Mouse (Mus musculus): ENCODE results near the gene Mad1l1. TPM values are rescaled to one million over a fixed set of nuclear protein-coding genes. Genes with fewer than 3 reads are reported as not detected.
A peak's percentile ranks its signal among the peaks of the same experiment; 100 is the strongest.

The Mad1l1 gene
- polyA plus RNA-seq, 1 experiment = 29.9 TPM

- TF ChIP-seq POLR2A (IDR thresholded peaks at IDR 0.05; ENCODE audit: borderline replicate concordance, extremely low read depth, insufficient read depth, insufficient read length, poor library complexity, severe bottlenecking) (no peak), CTCF (IDR thresholded peaks at IDR 0.05; ENCODE audit: borderline replicate concordance, extremely low read depth, insufficient read depth, insufficient read length) (no peak)
- no peak for DNase-seq (ENCODE audit: low read depth)
Observed at GRCm38 (mm10) chr5:140123640-140124366, 197.5 kb downstream of the Mad1l1 start.

- no peak for DNase-seq (ENCODE audit: low read depth)
- TF ChIP-seq POLR2A (IDR thresholded peaks at IDR 0.05; ENCODE audit: borderline replicate concordance, extremely low read depth, insufficient read depth, insufficient read length, poor library complexity, severe bottlenecking) = no peak
- TF ChIP-seq CTCF (IDR thresholded peaks at IDR 0.05; ENCODE audit: borderline replicate concordance, extremely low read depth, insufficient read depth, insufficient read length) = no peak
Observed at GRCm38 (mm10) chr5:140123194-140123593, 198.2 kb downstream of the Mad1l1 start.

DNA sequence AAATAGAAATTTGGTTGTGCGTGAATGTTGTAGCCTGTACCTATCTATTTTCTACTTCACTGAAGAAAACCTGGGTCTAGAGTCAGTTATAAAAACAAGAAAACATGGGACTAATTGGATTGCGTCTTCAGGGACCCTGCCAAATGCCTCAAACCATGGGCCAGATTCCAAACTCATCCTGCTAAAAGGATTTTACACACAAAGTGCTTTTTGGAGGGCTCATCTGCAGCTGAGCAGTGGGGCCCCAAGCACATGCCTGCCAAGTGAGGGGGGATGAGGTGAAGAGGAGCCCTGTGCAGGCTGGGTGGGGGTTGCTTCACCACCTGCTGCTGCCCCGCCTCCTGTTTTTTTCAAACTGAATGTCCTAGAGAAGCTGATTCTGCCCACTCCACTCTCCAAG lies 199.4 kb downstream of the Mad1l1 start:
- TF ChIP-seq POLR2A (IDR thresholded peaks at IDR 0.05; ENCODE audit: borderline replicate concordance, extremely low read depth, insufficient read depth, insufficient read length, poor library complexity, severe bottlenecking) (no peak), CTCF (IDR thresholded peaks at IDR 0.05; ENCODE audit: borderline replicate concordance, extremely low read depth, insufficient read depth, insufficient read length) (no peak)
- DNase-seq (ENCODE audit: low read depth) = peak; percentile 92

GRCm38 (mm10) chr5:140118921-140119320 lies 202.4 kb downstream of the Mad1l1 start:
- no peak for TF ChIP-seq CTCF (IDR thresholded peaks at IDR 0.05; ENCODE audit: borderline replicate concordance, extremely low read depth, insufficient read depth, insufficient read length)
- TF ChIP-seq POLR2A (IDR thresholded peaks at IDR 0.05; ENCODE audit: borderline replicate concordance, extremely low read depth, insufficient read depth, insufficient read length, poor library complexity, severe bottlenecking) = no peak
- DNase-seq (ENCODE audit: low read depth) = peak; percentile 73

DNA sequence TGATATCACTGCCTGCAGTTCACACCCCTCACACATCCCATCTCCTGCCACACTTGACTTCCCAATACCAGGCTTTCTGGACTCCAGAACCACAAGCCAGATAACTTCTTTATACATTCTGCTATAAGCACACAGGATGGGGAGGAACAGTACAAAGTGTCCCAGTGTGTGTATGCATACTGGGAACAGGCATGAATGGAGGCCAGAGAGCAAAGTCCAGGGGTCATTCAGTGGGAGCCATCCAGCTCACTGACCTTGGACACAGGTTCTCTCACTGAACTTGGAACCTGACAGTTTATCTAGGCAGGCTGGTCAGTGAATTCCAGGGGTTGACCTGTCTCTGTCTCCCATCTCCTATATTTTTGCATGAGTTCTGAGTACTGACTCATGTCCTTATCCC lies 203.4 kb downstream of the Mad1l1 start:
- TF ChIP-seq POLR2A (IDR thresholded peaks at IDR 0.05; ENCODE audit: borderline replicate concordance, extremely low read depth, insufficient read depth, insufficient read length, poor library complexity, severe bottlenecking) (no peak), CTCF (IDR thresholded peaks at IDR 0.05; ENCODE audit: borderline replicate concordance, extremely low read depth, insufficient read depth, insufficient read length) (no peak)
- no peak for DNase-seq (ENCODE audit: low read depth)

- peak; percentile 86 for DNase-seq (ENCODE audit: low read depth)
- TF ChIP-seq CTCF (IDR thresholded peaks at IDR 0.05; ENCODE audit: borderline replicate concordance, extremely low read depth, insufficient read depth, insufficient read length) (no peak), POLR2A (IDR thresholded peaks at IDR 0.05; ENCODE audit: borderline replicate concordance, extremely low read depth, insufficient read depth, insufficient read length, poor library complexity, severe bottlenecking) (no peak)
Observed at GRCm38 (mm10) chr5:140115434-140116271, 205.7 kb downstream of the Mad1l1 start.

DNA sequence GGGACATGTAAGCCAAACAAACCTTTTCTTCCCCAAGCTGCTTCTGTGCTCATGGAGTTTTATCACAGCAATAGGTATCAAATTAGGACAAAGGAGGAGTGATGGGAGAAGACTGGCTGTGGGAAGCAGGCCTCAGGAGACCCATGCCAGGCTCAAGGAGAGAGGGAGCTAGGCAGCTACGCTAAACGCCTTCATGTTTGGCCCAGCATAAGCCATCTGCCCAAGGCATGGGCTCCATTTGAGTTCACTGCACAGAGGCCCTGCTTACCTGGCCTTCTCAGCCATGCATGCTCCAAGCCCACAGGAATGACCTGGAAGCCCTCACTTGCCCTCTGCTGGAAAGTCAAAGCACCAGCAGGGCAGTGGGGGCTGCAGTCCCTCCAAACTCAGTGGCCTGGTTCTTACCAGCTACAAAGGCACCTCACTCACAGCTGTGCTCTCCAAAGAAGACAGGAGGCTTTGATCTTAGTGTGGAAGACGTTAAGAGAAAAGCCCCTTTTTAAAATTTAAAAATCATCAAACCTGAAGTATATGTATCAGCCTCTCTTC lies 206.8 kb downstream of the Mad1l1 start:
- DNase-seq (ENCODE audit: low read depth) = no peak
- peak; percentile 16; the same call in 1 of the 2 replicates for TF ChIP-seq CTCF (IDR thresholded peaks at IDR 0.05; ENCODE audit: borderline replicate concordance, extremely low read depth, insufficient read depth, insufficient read length)
- TF ChIP-seq POLR2A (IDR thresholded peaks at IDR 0.05; ENCODE audit: borderline replicate concordance, extremely low read depth, insufficient read depth, insufficient read length, poor library complexity, severe bottlenecking) = no peak

DNA sequence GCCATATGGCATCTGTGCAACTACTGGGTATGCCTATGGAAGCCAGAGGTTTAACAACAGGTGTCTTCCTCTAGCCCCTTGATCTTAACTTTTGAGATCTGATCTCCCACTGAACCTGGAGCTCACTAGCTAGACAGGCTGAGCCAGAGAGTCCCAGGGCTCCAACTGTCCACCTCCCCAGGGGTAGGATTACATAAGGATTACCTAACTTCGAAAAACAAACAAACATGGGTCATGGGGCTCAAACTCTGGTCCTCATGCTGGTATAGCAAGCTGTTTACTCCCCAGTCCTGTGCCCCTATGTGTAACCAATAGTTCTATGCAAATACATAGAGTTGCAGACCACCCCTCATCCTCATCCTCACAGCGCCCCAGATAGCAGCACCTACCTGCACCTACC lies 208.1 kb downstream of the Mad1l1 start:
- TF ChIP-seq POLR2A (IDR thresholded peaks at IDR 0.05; ENCODE audit: borderline replicate concordance, extremely low read depth, insufficient read depth, insufficient read length, poor library complexity, severe bottlenecking) = no peak
- TF ChIP-seq CTCF (IDR thresholded peaks at IDR 0.05; ENCODE audit: borderline replicate concordance, extremely low read depth, insufficient read depth, insufficient read length) = no peak
- no peak for DNase-seq (ENCODE audit: low read depth)

DNA sequence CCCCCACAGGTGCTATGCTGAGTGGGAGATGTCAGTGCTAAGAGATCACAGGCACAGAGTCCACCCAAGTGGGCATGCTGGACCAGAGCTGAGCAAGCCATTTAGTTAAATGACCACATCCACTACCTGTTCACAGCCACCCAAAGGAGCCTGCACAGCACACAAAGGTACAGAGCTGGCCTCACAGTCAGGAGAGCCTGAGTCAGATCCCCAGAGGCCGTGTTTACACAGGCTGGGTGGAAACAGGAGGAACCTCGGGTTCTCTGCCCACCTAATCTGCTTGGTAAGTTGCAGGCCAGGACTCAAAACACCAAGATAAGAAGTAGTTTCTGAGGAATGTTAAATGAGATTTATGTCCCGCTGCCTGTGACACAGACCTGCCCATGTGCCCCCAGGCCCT lies 211.3 kb downstream of the Mad1l1 start:
- TF ChIP-seq POLR2A (IDR thresholded peaks at IDR 0.05; ENCODE audit: borderline replicate concordance, extremely low read depth, insufficient read depth, insufficient read length, poor library complexity, severe bottlenecking) (no peak), CTCF (IDR thresholded peaks at IDR 0.05; ENCODE audit: borderline replicate concordance, extremely low read depth, insufficient read depth, insufficient read length) (no peak)
- DNase-seq (ENCODE audit: low read depth) = no peak

DNA sequence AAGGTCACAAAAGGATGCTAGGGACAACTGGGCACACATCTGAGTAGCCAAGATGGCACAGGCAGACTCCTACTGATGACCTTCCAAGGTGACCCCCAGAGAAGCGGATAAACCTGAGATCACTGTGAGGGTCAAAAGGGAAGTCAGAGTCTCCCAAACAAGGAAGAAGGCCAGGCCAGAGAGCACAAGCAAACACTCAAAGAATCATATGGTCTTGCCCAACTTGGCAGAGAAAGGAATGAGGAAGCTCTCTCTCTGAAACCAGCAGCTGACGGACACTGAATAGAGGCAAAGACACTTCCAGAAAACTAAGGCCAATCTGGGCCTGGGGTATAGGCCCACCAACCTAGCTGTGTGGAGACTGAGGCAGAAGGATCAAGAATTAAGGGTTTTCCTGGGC lies 213.4 kb downstream of the Mad1l1 start:
- no peak for DNase-seq (ENCODE audit: low read depth)
- TF ChIP-seq POLR2A (IDR thresholded peaks at IDR 0.05; ENCODE audit: borderline replicate concordance, extremely low read depth, insufficient read depth, insufficient read length, poor library complexity, severe bottlenecking) (no peak), CTCF (IDR thresholded peaks at IDR 0.05; ENCODE audit: borderline replicate concordance, extremely low read depth, insufficient read depth, insufficient read length) (no peak)

- DNase-seq (ENCODE audit: low read depth) = no peak
- TF ChIP-seq CTCF (IDR thresholded peaks at IDR 0.05; ENCODE audit: borderline replicate concordance, extremely low read depth, insufficient read depth, insufficient read length) (no peak), POLR2A (IDR thresholded peaks at IDR 0.05; ENCODE audit: borderline replicate concordance, extremely low read depth, insufficient read depth, insufficient read length, poor library complexity, severe bottlenecking) (no peak)
Observed at GRCm38 (mm10) chr5:140106051-140106450, 215.3 kb downstream of the Mad1l1 start.
